Mouse (Mus musculus) stomach, postnatal 0 days (tissue): ENCODE results near the gene Aftph. TPM values are rescaled to one million over a fixed set of nuclear protein-coding genes. Genes with fewer than 3 reads are reported as not detected.

Source experiments
- ATAC-seq: fragments of 200-750 bp; cut with Nextera tagmentation; 2 replicates; pipeline ENCODE4 v1.8.0; 2017; ENCODE audit not compliant: low FRiP score, low TSS enrichment
- DNase-seq: peaks from one replicate; pipeline ENCODE4 v3.0.0-alpha.2; 2016; ENCODE audit warnings: low spot score
- H3K27ac ChIP-seq: fragments of 300-500 bp; sonication (generic); replicated peaks from 2 replicates; pipeline ENCODE4 v1.5.1; 2014; ENCODE audit warnings: mild to moderate bottlenecking, control low read depth
- H3K27me3 ChIP-seq: fragments of 300-500 bp; sonication (generic); 2 replicates; pipeline ENCODE4 v1.6.1; 2014; ENCODE audit warnings: low read length; ENCODE audit not compliant: control insufficient read depth, insufficient read depth
- H3K36me3 ChIP-seq: fragments of 300-500 bp; sonication (generic); 2 replicates; pipeline ENCODE4 v1.6.1; 2014; ENCODE audit warnings: low read length, mixed read lengths; ENCODE audit not compliant: control insufficient read depth, insufficient read depth
- H3K4me1 ChIP-seq: fragments of 300-500 bp; sonication (generic); replicated peaks from 2 replicates; pipeline ENCODE4 v1.6.1; 2014; ENCODE audit warnings: antibody characterized with exemption; ENCODE audit not compliant: control insufficient read depth, insufficient read depth
- H3K4me2 ChIP-seq: fragments of 300-500 bp; sonication (generic); replicated peaks from 2 replicates; pipeline ENCODE4 v1.6.1; 2014; ENCODE audit warnings: low read depth, mild to moderate bottlenecking, control low read depth, moderate library complexity
- H3K4me3 ChIP-seq: fragments of 300-500 bp; sonication (generic); 2 replicates; pipeline ENCODE4 v1.5.1; 2014; ENCODE audit warnings: low read depth, low read length, control low read depth
- H3K9ac ChIP-seq: fragments of 300-500 bp; sonication (generic); 2 replicates; pipeline ENCODE4 v1.6.1; 2014; ENCODE audit warnings: mild to moderate bottlenecking, low read length, control low read depth, mixed read lengths
- H3K9me3 ChIP-seq: fragments of 300-500 bp; sonication (generic); 2 replicates; pipeline ENCODE4 v1.6.1; 2016; ENCODE audit warnings: low read length; ENCODE audit not compliant: control insufficient read depth
- CTCF ChIP-seq: IDR thresholded peaks from 2 replicates; pipeline ENCODE4 v1.5.1; 2016; ENCODE audit warnings: antibody characterized with exemption, low read depth, mild to moderate bottlenecking, moderate library complexity
- EP300 ChIP-seq: optimal IDR thresholded peaks from 2 replicates; pipeline ENCODE3; 2016; ENCODE audit warnings: antibody characterized with exemption
- whole genome bisulfite sequencing: fragments of 180-500 bp; shearing (Covaris S2); extraction: QIAGEN DNeasy Blood & Tissue Kit; methylation state at CpG from one replicate; pipeline ENCODE4 v1.1.7; 2014; 5-methylcytosine and 5-hydroxymethylcytosine counted together
- polyA plus RNA-seq: library from polyadenylated mRNA; unstranded; fragments of >200 nt; fragmentation: Nextera tagmentation; extraction: Ambion mirVana; gene quantifications from 2 replicates; pipeline ENCODE4 v1.2.1, GENCODE M21; 2015

The Aftph gene
- polyA plus RNA-seq, 1 experiment from 2014 or later, result 14.8 TPM

- 92% methylated on average over 1 of the region's 1 CpGs for WGBS
- H3K9ac ChIP-seq, result no peak overlapping the region
- H3K4me1 ChIP-seq, result no peaks in the 10 kb centered on the region
- H3K9me3 ChIP-seq, result no peaks in the 10 kb centered on the region
- no peak overlapping the region for H3K4me3 ChIP-seq
- no peak overlapping the region for H3K27ac ChIP-seq
- H3K4me2 ChIP-seq, result no peak overlapping the region
- DNase-seq (no peak), ATAC-seq (no peak)
- no peaks in the 10 kb centered on the region for H3K36me3 ChIP-seq
- TF ChIP-seq CTCF, result no peak
- no peak for TF ChIP-seq EP300
- no peaks in the 10 kb centered on the region for H3K27me3 ChIP-seq
Measured at GRCm38 (mm10) chr11:20783467-20783866, 42.1 kb upstream of the Aftph start.

- TF ChIP-seq CTCF, result no peak
- no peak for TF ChIP-seq EP300
- 59% methylated on average over 2 of the region's 2 CpGs for WGBS
Measured at GRCm38 (mm10) chr11:20782620-20783019, 41.2 kb upstream of the Aftph start.

GRCm38 (mm10) chr11:20780312-20780711, 38.9 kb upstream of the Aftph start:
- no peaks in the 10 kb centered on the region for H3K36me3 ChIP-seq
- no peak for TF ChIP-seq CTCF
- TF ChIP-seq EP300, result no peak
- H3K4me1 ChIP-seq, result no peaks in the 10 kb centered on the region
- no peaks in the 10 kb centered on the region for H3K27me3 ChIP-seq
- DNase-seq, result no peak
- H3K9ac ChIP-seq, result no peak overlapping the region
- WGBS, result 77% methylated on average over 4 of the region's 4 CpGs
- H3K4me3 ChIP-seq, result no peak overlapping the region
- H3K4me2 ChIP-seq, result no peak overlapping the region
- H3K27ac ChIP-seq, result no peak overlapping the region
- H3K9me3 ChIP-seq, result no peaks in the 10 kb centered on the region
- no peak for ATAC-seq

More at GRCm38 (mm10) chr11:20782620-20783019, 41.2 kb upstream of the Aftph start:
- no peak overlapping the region for H3K27ac ChIP-seq
- H3K4me2 ChIP-seq, result no peak overlapping the region
- H3K36me3 ChIP-seq, result no peaks in the 10 kb centered on the region
- H3K9ac ChIP-seq, result no peak overlapping the region
- ATAC-seq (no peak), DNase-seq (no peak)
- no peaks in the 10 kb centered on the region for H3K27me3 ChIP-seq
- H3K4me1 ChIP-seq, result no peaks in the 10 kb centered on the region
- no peak overlapping the region for H3K4me3 ChIP-seq
- H3K9me3 ChIP-seq, result no peaks in the 10 kb centered on the region

GRCm38 (mm10) chr11:20778861-20779563, 37.6 kb upstream of the Aftph start:
- no peaks in the 10 kb centered on the region for H3K27me3 ChIP-seq
- H3K36me3 ChIP-seq, result no peaks in the 10 kb centered on the region
- ATAC-seq, result no peak
- no peaks in the 10 kb centered on the region for H3K4me1 ChIP-seq
- DNase-seq, result no peak
- no peak overlapping the region for H3K27ac ChIP-seq
- H3K9ac ChIP-seq, result no peak overlapping the region
- WGBS, result 72% methylated on average over 3 of the region's 3 CpGs
- no peaks in the 10 kb centered on the region for H3K9me3 ChIP-seq
- TF ChIP-seq CTCF, result no peak
- no peak for TF ChIP-seq EP300
- no peak overlapping the region for H3K4me3 ChIP-seq
- H3K4me2 ChIP-seq, result no peak overlapping the region

- no peak for TF ChIP-seq CTCF
- no peak overlapping the region for H3K27ac ChIP-seq
- ATAC-seq (no peak), DNase-seq (no peak)
- no peaks in the 10 kb centered on the region for H3K9me3 ChIP-seq
- no peaks in the 10 kb centered on the region for H3K36me3 ChIP-seq
- WGBS, result 63% methylated on average over 1 of the region's 1 CpGs
- H3K4me3 ChIP-seq, result no peak overlapping the region
- no peaks in the 10 kb centered on the region for H3K4me1 ChIP-seq
- no peaks in the 10 kb centered on the region for H3K27me3 ChIP-seq
- H3K4me2 ChIP-seq, result no peak overlapping the region
- H3K9ac ChIP-seq, result no peak overlapping the region
Measured at GRCm38 (mm10) chr11:20778298-20778697, 36.9 kb upstream of the Aftph start.

- TF ChIP-seq CTCF (no peak), EP300 (no peak)
- H3K27ac ChIP-seq, result no peak overlapping the region
- ATAC-seq (no peak), DNase-seq (no peak)
- no peak overlapping the region for H3K9ac ChIP-seq
- H3K27me3 ChIP-seq, result no peaks in the 10 kb centered on the region
- H3K4me2 ChIP-seq, result no peak overlapping the region
- H3K36me3 ChIP-seq, result no peaks in the 10 kb centered on the region
- H3K9me3 ChIP-seq, result no peaks in the 10 kb centered on the region
- H3K4me3 ChIP-seq, result no peak overlapping the region
- H3K4me1 ChIP-seq, result no peaks in the 10 kb centered on the region
Measured at GRCm38 (mm10) chr11:20776668-20777067, 35.3 kb upstream of the Aftph start.
